Mouse (Mus musculus) inflammation-experienced regulatory T-cells (primary cell): ENCODE results near the gene Ccdc188. TPM values are rescaled to one million over a fixed set of nuclear protein-coding genes. Genes with fewer than 3 reads are reported as not detected.

Experiments used
- polyA plus RNA-seq, 2 experiments: library from polyadenylated mRNA; unstranded; fragments of 100-300 nt; shearing (Covaris generic); gene quantifications; one replicate each; pipeline ENCODE4 v1.2.1; 2017

Ccdc188 gene
- not detected for polyA plus RNA-seq

DNA sequence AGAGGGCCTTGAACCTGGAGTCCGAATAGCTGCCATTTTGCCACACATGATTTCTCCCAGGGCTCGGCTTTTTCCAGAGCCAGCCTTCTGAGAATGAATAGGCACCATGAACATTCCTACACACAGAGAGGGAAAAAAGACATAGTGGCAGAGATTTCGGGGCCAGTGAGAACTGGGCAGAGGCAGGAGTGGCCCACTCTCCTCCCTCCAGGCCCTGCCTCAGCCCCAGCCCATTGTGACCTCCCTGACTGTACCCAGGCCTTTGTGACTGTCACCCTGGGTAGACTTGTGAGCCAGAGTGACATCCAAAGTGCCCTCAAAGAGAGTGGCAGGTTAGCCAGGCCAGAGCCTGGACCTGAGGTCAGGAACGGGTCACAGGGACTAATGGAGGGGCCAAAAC, at the start of gene Ccdc188:
TSS of gene Ccdc188 (plus strand) at position 301 of the 400 bp plus-strand sequence.

DNA sequence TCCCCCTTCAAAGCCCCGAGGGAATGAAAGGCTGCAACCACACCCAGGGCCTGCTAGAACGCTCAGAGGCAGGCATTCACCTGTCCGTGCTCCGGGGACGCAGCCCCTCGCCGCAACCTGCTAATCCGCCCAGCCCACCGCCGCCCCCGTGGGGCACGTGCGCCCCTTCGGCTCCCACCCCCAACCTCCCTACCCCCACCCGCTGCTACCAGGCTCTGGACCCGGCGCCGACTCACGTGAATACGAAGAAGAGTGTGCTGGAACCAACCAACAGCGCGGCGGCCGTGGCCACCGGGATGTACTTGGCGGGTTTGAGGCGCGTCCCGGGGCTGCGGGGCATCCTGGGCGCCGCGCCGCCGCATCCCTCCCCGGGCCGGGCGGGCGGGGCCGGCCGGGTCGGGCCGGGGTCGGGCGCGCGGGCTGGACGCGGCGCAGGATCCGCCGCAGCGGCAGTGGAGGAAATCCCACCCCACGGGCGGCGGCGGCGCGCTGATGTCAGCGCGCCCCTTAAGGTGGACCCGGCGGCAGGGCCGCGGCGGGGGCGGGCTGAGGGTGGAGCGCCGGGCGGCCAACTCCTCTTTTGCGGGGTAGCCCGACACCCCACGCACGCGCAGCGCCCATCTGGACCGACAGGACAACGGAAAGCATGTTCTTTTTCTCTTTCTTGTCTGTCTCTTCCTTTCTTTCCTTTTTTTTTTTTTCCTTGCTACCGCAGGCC, 17.2 kb downstream of the Ccdc188 start, which contains the start of gene Zdhhc8:
TSS of gene Zdhhc8 (minus strand) at position 466 of the 718 bp plus-strand sequence.

DNA sequence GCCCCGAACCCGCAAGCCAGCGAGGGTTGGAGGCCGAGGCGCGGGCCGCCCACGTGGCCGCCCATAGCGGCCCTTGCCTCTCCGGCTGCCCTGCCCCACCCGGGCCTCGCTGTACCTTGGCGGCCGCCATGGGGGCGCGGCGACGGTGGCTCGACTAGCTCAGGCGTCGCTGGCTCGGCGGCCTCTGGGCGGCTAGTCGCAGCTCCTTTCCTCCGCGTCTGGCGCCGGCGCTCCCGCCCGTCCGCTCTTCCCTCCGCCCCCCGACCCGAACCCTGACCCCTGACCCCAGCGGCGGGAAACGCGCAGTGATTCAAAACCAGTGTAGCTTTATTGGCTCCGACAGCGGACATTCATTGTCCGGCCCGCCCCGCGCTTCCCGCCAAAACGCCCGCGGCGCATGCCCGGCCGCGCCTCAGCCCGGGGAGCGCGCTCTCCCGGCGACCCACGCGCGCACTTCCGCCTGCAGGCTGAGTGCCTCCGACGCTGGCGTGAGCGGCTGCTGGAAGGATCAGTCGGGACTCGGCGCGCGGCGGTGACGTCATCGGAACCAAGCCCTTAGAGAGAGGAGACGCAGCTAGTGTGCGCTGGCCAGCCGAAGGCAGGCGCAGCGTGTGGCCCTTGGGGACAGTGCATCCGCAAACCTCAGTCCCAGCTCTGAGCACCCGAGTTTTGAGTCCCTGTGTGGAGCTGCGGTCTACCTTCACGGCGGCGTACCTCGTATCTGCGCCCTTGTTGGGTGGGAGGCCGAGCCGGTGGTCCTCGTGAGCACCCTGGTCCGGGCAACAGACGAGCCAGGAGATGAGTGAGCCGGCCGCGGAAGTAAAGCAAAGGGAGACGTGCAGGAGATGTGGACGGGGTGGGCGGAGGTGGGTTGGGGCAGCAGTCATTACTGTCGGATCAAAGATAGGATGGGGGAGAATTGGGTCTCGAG, 31.0 kb downstream of the Ccdc188 start, which contains the start of the genes Trmt2a and Ranbp1:
TSS of gene Trmt2a (plus strand) at position 247 of the 931 bp plus-strand sequence.
TSS of gene Ranbp1 (minus strand) at position 300 of the 931 bp plus-strand sequence.

DNA sequence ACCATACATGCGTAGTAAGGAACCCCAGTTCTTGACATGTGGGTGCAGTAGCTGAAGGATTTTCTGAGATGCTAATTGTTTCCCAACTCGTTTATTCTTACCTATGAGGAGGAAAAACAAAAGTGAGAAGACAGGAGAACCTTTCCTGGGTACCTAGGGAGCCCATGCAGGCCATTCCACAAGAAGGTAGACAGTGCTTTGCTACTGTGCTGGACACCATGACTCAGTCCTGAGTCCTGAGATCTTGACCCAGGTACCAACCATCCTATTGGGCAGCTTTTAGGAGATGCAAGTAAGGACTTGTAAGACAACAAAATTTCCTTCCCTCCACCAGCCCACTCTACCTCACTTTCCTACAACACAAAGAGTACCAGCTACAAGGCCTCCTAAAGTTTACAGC, 40.5 kb downstream of the Ccdc188 start, which contains the start of gene Gm49776:
TSS of gene Gm49776 (minus strand) at position 101 of the 400 bp plus-strand sequence.

Other genes starting within 250 kb of the Ccdc188 start
- not detected for gene Vpreb2, start 237.5 kb upstream of the Ccdc188 start, polyA plus RNA-seq
- gene Dgcr6, start 165.0 kb upstream of the Ccdc188 start, polyA plus RNA-seq: 10 to 100 TPM; 30.2 to 32.6 TPM
- gene Prodh, start 127.7 kb upstream of the Ccdc188 start, polyA plus RNA-seq: 1 to 10 TPM; 3.7 to 5.0 TPM
- gene Rtn4r, start 90.2 kb upstream of the Ccdc188 start, polyA plus RNA-seq: not detected
- 1 to 10 TPM; 7.2 to 9.1 TPM for gene Zdhhc8, start 17.3 kb downstream of the Ccdc188 start, polyA plus RNA-seq
- gene Trmt2a, start 30.8 kb downstream of the Ccdc188 start, polyA plus RNA-seq: 100 to 1,000 TPM in 1 of 2 experiments, 10 to 100 TPM in 1; 98.1 to 127 TPM
- 100 to 1,000 TPM; 216 to 273 TPM for gene Ranbp1, start 30.9 kb downstream of the Ccdc188 start, polyA plus RNA-seq
- not detected for gene Gm49776, start 40.4 kb downstream of the Ccdc188 start, polyA plus RNA-seq
- 10 to 100 TPM; 26.5 to 37.7 TPM for gene Dgcr8, start 71.4 kb downstream of the Ccdc188 start, polyA plus RNA-seq
- 10 to 100 TPM; 58.5 to 71.9 TPM for gene Tango2, start 130.2 kb downstream of the Ccdc188 start, polyA plus RNA-seq
- gene Arvcf, start 130.3 kb downstream of the Ccdc188 start, polyA plus RNA-seq: 1 to 10 TPM; 1.1 to 1.7 TPM
- 10 to 100 TPM; 30.2 to 39.9 TPM for gene Txnrd2, start 208.5 kb downstream of the Ccdc188 start, polyA plus RNA-seq
- 10 to 100 TPM; 42.9 to 67.2 TPM for gene Comt, start 209.0 kb downstream of the Ccdc188 start, polyA plus RNA-seq